Mouse (Mus musculus) layer of hippocampus, adult 11-12 months (tissue): Measurements from ENCODE around the gene Timp2.

Experiments
- DNase-seq: peaks from one replicate; pipeline ENCODE4 v3.0.0; 2022; ENCODE audit warnings: low spot score

Timp2 gene

GRCm38 (mm10) chr11:118289999-118290889, 65.3 kb downstream of the Timp2 start, which contains the start of gene Usp36:
TSS of gene Usp36 (minus strand) at chr11:118290244.
- peak; percentile 100 for DNase-seq

- DNase-seq: no peak
Measured at GRCm38 (mm10) chr11:118289562-118289961, 66.0 kb downstream of the Timp2 start.

GRCm38 (mm10) chr11:118289037-118289511, 66.5 kb downstream of the Timp2 start:
- DNase-seq: no peak

- DNase-seq: no peak
Measured at GRCm38 (mm10) chr11:118287573-118287972, 68.0 kb downstream of the Timp2 start.

GRCm38 (mm10) chr11:118286434-118286833, 69.1 kb downstream of the Timp2 start:
- no peak for DNase-seq

GRCm38 (mm10) chr11:118285791-118286190, 69.7 kb downstream of the Timp2 start:
- DNase-seq: no peak

GRCm38 (mm10) chr11:118280218-118280617, 75.3 kb downstream of the Timp2 start:
- no peak for DNase-seq

- DNase-seq: no peak
Measured at GRCm38 (mm10) chr11:118276328-118276727, 79.2 kb downstream of the Timp2 start.

GRCm38 (mm10) chr11:118275092-118275491, 80.4 kb downstream of the Timp2 start:
- DNase-seq: no peak

- no peak for DNase-seq
Measured at GRCm38 (mm10) chr11:118269827-118270226, 85.7 kb downstream of the Timp2 start.

- no peak for DNase-seq
Measured at GRCm38 (mm10) chr11:118266666-118267046, 88.9 kb downstream of the Timp2 start.

GRCm38 (mm10) chr11:118266044-118266665, 89.4 kb downstream of the Timp2 start:
- DNase-seq: no peak

GRCm38 (mm10) chr11:118265621-118266020, 89.9 kb downstream of the Timp2 start:
- no peak for DNase-seq

- DNase-seq: peak; percentile 75
Measured at GRCm38 (mm10) chr11:118263146-118263545, 92.4 kb downstream of the Timp2 start.

GRCm38 (mm10) chr11:118260081-118260480, 95.5 kb downstream of the Timp2 start:
- no peak for DNase-seq

GRCm38 (mm10) chr11:118259580-118259979, 96.0 kb downstream of the Timp2 start:
- no peak for DNase-seq

GRCm38 (mm10) chr11:118256371-118256770, 99.2 kb downstream of the Timp2 start:
- DNase-seq: no peak

GRCm38 (mm10) chr11:118254159-118254951, 101.2 kb downstream of the Timp2 start:
- peak; percentile 69 for DNase-seq

GRCm38 (mm10) chr11:118253447-118254158, 101.9 kb downstream of the Timp2 start:
- no peak for DNase-seq
